Mouse (Mus musculus) stomach, postnatal 0 days (tissue): ENCODE data around the gene Myo10.

Experiments
- CTCF ChIP-seq: IDR thresholded peaks from 2 replicates; pipeline ENCODE4 v1.5.1; 2016; ENCODE audit warnings: antibody characterized with exemption, low read depth, mild to moderate bottlenecking, moderate library complexity
- EP300 ChIP-seq: optimal IDR thresholded peaks from 2 replicates; pipeline ENCODE3; 2016; ENCODE audit warnings: antibody characterized with exemption

- TF ChIP-seq CTCF (no peak), EP300 (no peak)
Measured at GRCm38 (mm10) chr15:25623556-25624180, 1.3 kb downstream of the Myo10 start.
